Mouse (Mus musculus) midbrain, embryonic 11.5 days (tissue): ENCODE results near the gene Cab39l. TPM values are rescaled to one million over a fixed set of nuclear protein-coding genes. Genes with fewer than 3 reads are reported as not detected.

Experiments
- ATAC-seq: fragments of 200-750 bp; cut with Nextera tagmentation; 2 replicates; pipeline ENCODE4 v1.8.0; 2017; ENCODE audit warnings: moderate TSS enrichment, moderate library complexity; ENCODE audit not compliant: low FRiP score
- DNase-seq: peaks from one replicate; pipeline ENCODE4 v3.0.0; 2015; ENCODE audit warnings: low spot score; ENCODE audit errors: missing footprints
- H3K27ac ChIP-seq: fragments of 300-500 bp; sonication (generic); 2 replicates; pipeline ENCODE4 v1.5.1; 2014; ENCODE audit warnings: low read depth, low read length
- H3K27me3 ChIP-seq: fragments of 300-500 bp; sonication (generic); 2 replicates; pipeline ENCODE4 v1.6.1; 2014; ENCODE audit warnings: mild to moderate bottlenecking, low read length, moderate library complexity, mixed read lengths; ENCODE audit not compliant: control insufficient read depth, insufficient read depth
- H3K36me3 ChIP-seq: fragments of 300-500 bp; sonication (generic); 2 replicates; pipeline ENCODE4 v1.6.1; 2014; ENCODE audit warnings: mild to moderate bottlenecking, low read length, moderate library complexity, mixed read lengths; ENCODE audit not compliant: control insufficient read depth, insufficient read depth
- H3K4me1 ChIP-seq: fragments of 300-500 bp; sonication (generic); 2 replicates; pipeline ENCODE4 v1.6.1; 2014; ENCODE audit warnings: low read length; ENCODE audit not compliant: control insufficient read depth, insufficient read depth
- H3K4me2 ChIP-seq: fragments of 300-500 bp; sonication (generic); 2 replicates; pipeline ENCODE4 v1.6.1; 2014; ENCODE audit warnings: mild to moderate bottlenecking, moderate library complexity
- H3K4me3 ChIP-seq: fragments of 300-500 bp; sonication (generic); 2 replicates; pipeline ENCODE4 v1.5.1; 2014; ENCODE audit warnings: low read depth, low read length
- H3K9ac ChIP-seq: fragments of 300-500 bp; sonication (generic); 2 replicates; pipeline ENCODE4 v1.6.1; 2014; ENCODE audit warnings: low read length
- H3K9me3 ChIP-seq: fragments of 300-500 bp; sonication (generic); 2 replicates; pipeline ENCODE4 v1.6.1; 2016; ENCODE audit warnings: low read length; ENCODE audit not compliant: control insufficient read depth
- WGBS: fragments of 180-500 bp; shearing (Covaris S2); extraction: QIAGEN DNeasy Blood & Tissue Kit; methylation state at CpG from one replicate; pipeline ENCODE4 v1.1.7; 2014; 5-methylcytosine and 5-hydroxymethylcytosine counted together
- polyA plus RNA-seq: library from polyadenylated mRNA; unstranded; fragments of >200 nt; fragmentation: Nextera tagmentation; extraction: Ambion mirVana; gene quantifications from 2 replicates; pipeline ENCODE4 v1.2.1, GENCODE M21; 2014

Cab39l gene
- polyA plus RNA-seq, 1 experiment from 2014 or later, result 47.3 TPM

- ATAC-seq (no peak), DNase-seq (no peak)
- no peaks in the 10 kb centered on the region for H3K27me3 ChIP-seq
- H3K36me3 ChIP-seq, result no peaks in the 10 kb centered on the region
- H3K4me1 ChIP-seq, result no peaks in the 10 kb centered on the region
- whole genome bisulfite sequencing, result 94% methylated on average over 4 of the region's 4 CpGs
- no peaks in the 10 kb centered on the region for H3K9me3 ChIP-seq
- H3K4me2 ChIP-seq, result no peak overlapping the region
- no peak overlapping the region for H3K27ac ChIP-seq
- no peak overlapping the region for H3K4me3 ChIP-seq
- H3K9ac ChIP-seq, result no peak overlapping the region
These were observed 44.6 kb downstream of the Cab39l start for GRCm38 (mm10) chr14:59485247-59485810.

DNA sequence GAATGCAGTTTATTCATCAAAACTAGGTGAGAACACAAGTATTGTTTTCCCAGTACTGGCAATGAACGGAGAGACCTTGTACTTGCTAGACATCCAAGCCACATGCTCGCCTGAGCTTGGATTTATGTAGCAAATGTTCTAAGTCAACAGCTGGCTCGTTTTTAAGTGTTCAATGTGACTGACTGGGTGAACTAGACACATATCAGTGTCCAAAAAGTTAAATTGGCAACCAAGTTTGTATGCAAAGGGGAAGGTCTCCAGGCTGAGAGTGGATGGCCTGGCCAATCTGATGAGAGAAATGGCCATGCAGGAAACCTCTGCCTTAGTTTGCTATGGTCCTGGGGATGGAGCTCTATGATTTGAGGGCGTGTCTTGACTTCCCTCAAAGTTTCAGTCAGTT, 51.6 kb downstream of the Cab39l start:
- no peak for ATAC-seq
- DNase-seq, result no peak
- Histone ChIP-seq H3K9me3 (no peaks in the 10 kb centered on the region), H3K9ac (no peak overlapping the region), H3K27ac (no peak overlapping the region), H3K4me3 (no peak overlapping the region), H3K4me2 (no peak overlapping the region), H3K4me1 (no peaks in the 10 kb centered on the region), H3K36me3 (no peaks in the 10 kb centered on the region), H3K27me3 (no peaks in the 10 kb centered on the region)
- WGBS, result 84% methylated on average over 4 of the region's 4 CpGs

- H3K4me1 ChIP-seq, result no peaks in the 10 kb centered on the region
- no peak for ATAC-seq
- 93% methylated on average over 5 of the region's 5 CpGs for WGBS
- no peaks in the 10 kb centered on the region for H3K9me3 ChIP-seq
- no peak overlapping the region for H3K27ac ChIP-seq
- H3K4me2 ChIP-seq, result no peak overlapping the region
- no peaks in the 10 kb centered on the region for H3K27me3 ChIP-seq
- H3K36me3 ChIP-seq, result no peaks in the 10 kb centered on the region
- DNase-seq, result no peak
- no peak overlapping the region for H3K4me3 ChIP-seq
- no peak overlapping the region for H3K9ac ChIP-seq
These were observed 57.2 kb downstream of the Cab39l start for GRCm38 (mm10) chr14:59497928-59498327.

GRCm38 (mm10) chr14:59504831-59505230, 64.1 kb downstream of the Cab39l start:
- Histone ChIP-seq H3K9ac (no peak overlapping the region), H3K4me3 (no peak overlapping the region), H3K27ac (no peak overlapping the region), H3K27me3 (no peaks in the 10 kb centered on the region), H3K9me3 (no peaks in the 10 kb centered on the region), H3K4me2 (no peak overlapping the region), H3K36me3 (no peaks in the 10 kb centered on the region), H3K4me1 (no peaks in the 10 kb centered on the region)
- ATAC-seq, result no peak
- 94% methylated on average over 8 of the region's 8 CpGs for WGBS
- no peak for DNase-seq

GRCm38 (mm10) chr14:59506139-59506538, 65.4 kb downstream of the Cab39l start:
- no peak overlapping the region for H3K9ac ChIP-seq
- no peaks in the 10 kb centered on the region for H3K9me3 ChIP-seq
- ATAC-seq, result no peak
- H3K4me1 ChIP-seq, result no peaks in the 10 kb centered on the region
- 89% methylated on average over 4 of the region's 4 CpGs for WGBS
- H3K27me3 ChIP-seq, result no peaks in the 10 kb centered on the region
- H3K27ac ChIP-seq, result no peak overlapping the region
- H3K4me2 ChIP-seq, result no peak overlapping the region
- DNase-seq, result no peak
- no peak overlapping the region for H3K4me3 ChIP-seq
- no peaks in the 10 kb centered on the region for H3K36me3 ChIP-seq

- WGBS, result 85% methylated on average over 6 of the region's 6 CpGs
- Histone ChIP-seq H3K4me3 (no peak overlapping the region), H3K27ac (no peak overlapping the region), H3K36me3 (no peaks in the 10 kb centered on the region), H3K9me3 (no peaks in the 10 kb centered on the region), H3K4me1 (no peaks in the 10 kb centered on the region), H3K4me2 (no peak overlapping the region), H3K9ac (no peak overlapping the region), H3K27me3 (no peaks in the 10 kb centered on the region)
- ATAC-seq (no peak), DNase-seq (no peak)
These were observed 73.2 kb downstream of the Cab39l start for GRCm38 (mm10) chr14:59513922-59514444.

GRCm38 (mm10) chr14:59525843-59526242, 85.1 kb downstream of the Cab39l start:
- Histone ChIP-seq H3K4me1 (no peaks in the 10 kb centered on the region), H3K9me3 (no peaks in the 10 kb centered on the region), H3K4me3 (no peak overlapping the region), H3K9ac (no peak overlapping the region), H3K36me3 (no peaks in the 10 kb centered on the region), H3K27ac (no peak overlapping the region), H3K4me2 (no peak overlapping the region), H3K27me3 (no peaks in the 10 kb centered on the region)
- 89% methylated on average over 5 of the region's 5 CpGs for WGBS
- ATAC-seq (no peak), DNase-seq (no peak)

GRCm38 (mm10) chr14:59530801-59531200, 90.0 kb downstream of the Cab39l start:
- Histone ChIP-seq H3K9ac (no peak overlapping the region), H3K4me2 (no peak overlapping the region), H3K27ac (no peak overlapping the region), H3K9me3 (no peaks in the 10 kb centered on the region), H3K4me1 (no peaks in the 10 kb centered on the region), H3K36me3 (no peaks in the 10 kb centered on the region), H3K27me3 (no peaks in the 10 kb centered on the region), H3K4me3 (no peak overlapping the region)
- ATAC-seq (no peak), DNase-seq (no peak)
- WGBS, result 83% methylated on average over 1 of the region's 1 CpGs

DNA sequence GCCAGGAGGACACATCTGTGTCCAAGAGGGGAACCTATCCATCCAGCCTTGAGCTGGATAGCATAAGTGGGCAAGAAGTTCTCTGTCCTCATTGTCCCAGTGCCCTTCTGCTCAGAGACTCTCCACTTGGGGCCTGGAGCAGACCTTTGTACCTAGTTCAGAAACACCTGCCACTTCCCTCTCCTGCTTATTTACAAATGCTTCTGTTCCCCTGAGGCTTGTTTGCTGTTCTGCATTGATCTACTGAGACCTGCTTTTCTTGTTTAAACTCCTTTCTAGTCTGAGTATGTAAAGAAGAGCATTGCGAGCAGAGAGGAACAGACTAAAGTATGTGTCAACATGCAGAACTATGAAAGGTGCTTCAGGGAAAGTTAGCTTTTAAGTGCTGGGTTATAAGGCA, 92.2 kb downstream of the Cab39l start:
- DNase-seq (no peak), ATAC-seq (no peak)
- Histone ChIP-seq H3K36me3 (no peaks in the 10 kb centered on the region), H3K4me2 (no peak overlapping the region), H3K9ac (no peak overlapping the region), H3K27me3 (no peaks in the 10 kb centered on the region), H3K27ac (no peak overlapping the region), H3K9me3 (no peaks in the 10 kb centered on the region), H3K4me1 (no peaks in the 10 kb centered on the region), H3K4me3 (no peak overlapping the region)
- whole genome bisulfite sequencing, result 73% methylated on average over 1 of the region's 1 CpGs
